Mouse (Mus musculus): ENCODE measurements around the gene Srsf4. TPM values are rescaled to one million over a fixed set of nuclear protein-coding genes. Genes with fewer than 3 reads are reported as not detected.

Srsf4 gene
- polyA plus RNA-seq, 1 experiment from 2014 or later = 142 TPM

- peaks cover 55% of the 10 kb centered on the region for H3K4me1 ChIP-seq
Measured at GRCm38 (mm10) chr4:131879692-131880091, 6.3 kb downstream of the Srsf4 start.

GRCm38 (mm10) chr4:131881306-131881705 lies 7.9 kb downstream of the Srsf4 start:
- WGBS = 91% methylated on average over 7 of the region's 7 CpGs
- Histone ChIP-seq H3K27me3 (replicated peaks; ENCODE audit: low read depth, poor library complexity, severe bottlenecking) (no peaks in the 10 kb centered on the region), H3K4me3 (no peak overlapping the region), H3K36me3 (replicated peaks) (peaks cover 24% of the 10 kb centered on the region), H3K9me3 (no peaks in the 10 kb centered on the region), H3K27ac (replicated peaks) (no peak overlapping the region), H3K4me1 (peaks cover 39% of the 10 kb centered on the region)
- DNase-seq (ENCODE audit: low spot score) = no peak

More at GRCm38 (mm10) chr4:131879692-131880091, 6.3 kb downstream of the Srsf4 start:
- WGBS = 84% methylated on average over 1 of the region's 1 CpGs
- DNase-seq (ENCODE audit: low spot score) = no peak
- no peak overlapping the region for H3K27ac ChIP-seq (replicated peaks)
- no peak overlapping the region for H3K4me3 ChIP-seq
- H3K36me3 ChIP-seq (replicated peaks) = peaks cover 8% of the 10 kb centered on the region
- H3K9me3 ChIP-seq = no peaks in the 10 kb centered on the region
- no peaks in the 10 kb centered on the region for H3K27me3 ChIP-seq (replicated peaks; ENCODE audit: low read depth, poor library complexity, severe bottlenecking)

GRCm38 (mm10) chr4:131883571-131883970 lies 10.2 kb downstream of the Srsf4 start:
- peaks cover 16% of the 10 kb centered on the region for H3K4me1 ChIP-seq
- WGBS = 81% methylated on average over 6 of the region's 6 CpGs
- peaks cover 45% of the 10 kb centered on the region for H3K36me3 ChIP-seq (replicated peaks)
- H3K4me3 ChIP-seq = no peak overlapping the region
- no peaks in the 10 kb centered on the region for H3K9me3 ChIP-seq
- no peak overlapping the region for H3K27ac ChIP-seq (replicated peaks)
- no peaks in the 10 kb centered on the region for H3K27me3 ChIP-seq (replicated peaks; ENCODE audit: low read depth, poor library complexity, severe bottlenecking)
- DNase-seq (ENCODE audit: low spot score) = no peak

GRCm38 (mm10) chr4:131885376-131885775 lies 12.0 kb downstream of the Srsf4 start:
- Histone ChIP-seq H3K27ac (replicated peaks) (no peak overlapping the region), H3K36me3 (replicated peaks) (peaks cover 62% of the 10 kb centered on the region), H3K27me3 (replicated peaks; ENCODE audit: low read depth, poor library complexity, severe bottlenecking) (no peaks in the 10 kb centered on the region), H3K4me1 (peaks cover 16% of the 10 kb centered on the region), H3K9me3 (no peaks in the 10 kb centered on the region), H3K4me3 (no peak overlapping the region)
- 87% methylated on average over 6 of the region's 6 CpGs for WGBS
- DNase-seq (ENCODE audit: low spot score) = no peak

- Histone ChIP-seq H3K36me3 (replicated peaks) (peaks cover 93% of the 10 kb centered on the region), H3K27ac (replicated peaks) (no peak overlapping the region), H3K9me3 (no peaks in the 10 kb centered on the region), H3K27me3 (replicated peaks; ENCODE audit: low read depth, poor library complexity, severe bottlenecking) (no peaks in the 10 kb centered on the region), H3K4me1 (peaks cover 2% of the 10 kb centered on the region), H3K4me3 (no peak overlapping the region)
- 87% methylated on average over 1 of the region's 1 CpGs for WGBS
- no peak for DNase-seq (ENCODE audit: low spot score)
Measured at GRCm38 (mm10) chr4:131888564-131888963, 15.1 kb downstream of the Srsf4 start.

GRCm38 (mm10) chr4:131890692-131891091 lies 17.3 kb downstream of the Srsf4 start:
- peaks cover 93% of the 10 kb centered on the region for H3K36me3 ChIP-seq (replicated peaks)
- 85% methylated on average over 3 of the region's 3 CpGs for WGBS
- H3K27me3 ChIP-seq (replicated peaks; ENCODE audit: low read depth, poor library complexity, severe bottlenecking) = no peaks in the 10 kb centered on the region
- no peak for DNase-seq (ENCODE audit: low spot score)
- H3K27ac ChIP-seq (replicated peaks) = no peak overlapping the region
- H3K9me3 ChIP-seq = no peaks in the 10 kb centered on the region
- no peak overlapping the region for H3K4me3 ChIP-seq
- no peaks in the 10 kb centered on the region for H3K4me1 ChIP-seq

- Histone ChIP-seq H3K27me3 (replicated peaks; ENCODE audit: low read depth, poor library complexity, severe bottlenecking) (no peaks in the 10 kb centered on the region), H3K9me3 (0 out of 2 replicates have a peak, but pooled peaks cover 1% of the 10 kb centered on the region), H3K27ac (replicated peaks) (no peak overlapping the region), H3K4me3 (no peak overlapping the region), H3K36me3 (replicated peaks) (peaks cover 87% of the 10 kb centered on the region), H3K4me1 (no peaks in the 10 kb centered on the region)
- no peak for DNase-seq (ENCODE audit: low spot score)
- WGBS = 93% methylated on average over 5 of the region's 5 CpGs
Measured at GRCm38 (mm10) chr4:131897109-131897508, 23.7 kb downstream of the Srsf4 start.

GRCm38 (mm10) chr4:131897787-131898186 lies 24.4 kb downstream of the Srsf4 start:
- Histone ChIP-seq H3K27me3 (replicated peaks; ENCODE audit: low read depth, poor library complexity, severe bottlenecking) (no peaks in the 10 kb centered on the region), H3K4me1 (no peaks in the 10 kb centered on the region), H3K27ac (replicated peaks) (no peak overlapping the region), H3K9me3 (0 out of 2 replicates have a peak, but pooled peaks cover 1% of the 10 kb centered on the region), H3K4me3 (no peak overlapping the region), H3K36me3 (replicated peaks) (peaks cover 87% of the 10 kb centered on the region)
- WGBS = 96% methylated on average over 8 of the region's 8 CpGs
- DNase-seq (ENCODE audit: low spot score) = no peak

GRCm38 (mm10) chr4:131898503-131899179 lies 25.2 kb downstream of the Srsf4 start:
- no peaks in the 10 kb centered on the region for H3K4me1 ChIP-seq
- H3K27ac ChIP-seq (replicated peaks) = no peak overlapping the region
- 0 out of 2 replicates have a peak, but pooled peaks cover 1% of the 10 kb centered on the region for H3K9me3 ChIP-seq
- no peaks in the 10 kb centered on the region for H3K27me3 ChIP-seq (replicated peaks; ENCODE audit: low read depth, poor library complexity, severe bottlenecking)
- no peak for DNase-seq (ENCODE audit: low spot score)
- WGBS = 93% methylated on average over 12 of the region's 12 CpGs
- peaks cover 85% of the 10 kb centered on the region for H3K36me3 ChIP-seq (replicated peaks)
- H3K4me3 ChIP-seq = no peak overlapping the region

GRCm38 (mm10) chr4:131899180-131899554 lies 25.8 kb downstream of the Srsf4 start:
- no peak overlapping the region for H3K4me3 ChIP-seq
- 0 out of 2 replicates have a peak, but pooled peaks cover 1% of the 10 kb centered on the region for H3K9me3 ChIP-seq
- H3K27me3 ChIP-seq (replicated peaks; ENCODE audit: low read depth, poor library complexity, severe bottlenecking) = no peaks in the 10 kb centered on the region
- no peak overlapping the region for H3K27ac ChIP-seq (replicated peaks)
- H3K4me1 ChIP-seq = no peaks in the 10 kb centered on the region
- 95% methylated on average over 6 of the region's 6 CpGs for WGBS
- DNase-seq (ENCODE audit: low spot score) = no peak
- peaks cover 85% of the 10 kb centered on the region for H3K36me3 ChIP-seq (replicated peaks)

GRCm38 (mm10) chr4:131901090-131901489 lies 27.7 kb downstream of the Srsf4 start:
- Histone ChIP-seq H3K9me3 (0 out of 2 replicates have a peak, but pooled peaks cover 1% of the 10 kb centered on the region), H3K27me3 (replicated peaks; ENCODE audit: low read depth, poor library complexity, severe bottlenecking) (no peaks in the 10 kb centered on the region), H3K27ac (replicated peaks) (no peak overlapping the region), H3K4me3 (no peak overlapping the region), H3K4me1 (no peaks in the 10 kb centered on the region), H3K36me3 (replicated peaks) (peaks cover 93% of the 10 kb centered on the region)
- no peak for DNase-seq (ENCODE audit: low spot score)
- WGBS = 94% methylated on average over 15 of the region's 15 CpGs

- peaks cover 73% of the 10 kb centered on the region for H3K36me3 ChIP-seq (replicated peaks)
- peak; percentile 57 for DNase-seq (ENCODE audit: low spot score)
- 61% methylated on average over 8 of the region's 8 CpGs for WGBS
- 0 out of 2 replicates have a peak, but pooled peaks cover 3% of the 10 kb centered on the region for H3K9me3 ChIP-seq
- H3K27me3 ChIP-seq (replicated peaks; ENCODE audit: low read depth, poor library complexity, severe bottlenecking) = no peaks in the 10 kb centered on the region
- H3K4me1 ChIP-seq = peaks cover 2% of the 10 kb centered on the region; the same call in 1 of the 2 replicates
- H3K27ac ChIP-seq (replicated peaks) = no peak overlapping the region
- no peak overlapping the region for H3K4me3 ChIP-seq
Measured at GRCm38 (mm10) chr4:131904478-131904877, 31.1 kb downstream of the Srsf4 start.

- H3K36me3 ChIP-seq (replicated peaks) = peaks cover 54% of the 10 kb centered on the region
- H3K27me3 ChIP-seq (replicated peaks; ENCODE audit: low read depth, poor library complexity, severe bottlenecking) = peaks cover 5% of the 10 kb centered on the region
- H3K4me1 ChIP-seq = peaks cover 21% of the 10 kb centered on the region
- H3K27ac ChIP-seq (replicated peaks) = no peak overlapping the region
- H3K4me3 ChIP-seq = no peak overlapping the region
- DNase-seq (ENCODE audit: low spot score) = no peak
- WGBS = 78% methylated on average over 6 of the region's 6 CpGs
- H3K9me3 ChIP-seq = 0 out of 2 replicates have a peak, but pooled peaks cover 3% of the 10 kb centered on the region
Measured at GRCm38 (mm10) chr4:131906423-131906822, 33.0 kb downstream of the Srsf4 start.
